Mouse (Mus musculus) heart, adult 2 months (tissue): Measurements from ENCODE around the gene Cela3a. TPM values are rescaled to one million over a fixed set of nuclear protein-coding genes. Genes with fewer than 3 reads are reported as not detected.

ENCODE experiments used
- DNase-seq, 2 experiments: peaks; one replicate each; pipeline ENCODE4 v3.0.0; 2021
- H3K27ac ChIP-seq: fragments of 200-600 bp; 2 replicates; pipeline ENCODE4 v1.8.1; 2022
- H3K27me3 ChIP-seq: fragments of 200-500 bp; 2 replicates; pipeline ENCODE4 v1.6.1; 2012; ENCODE audit warnings: mild to moderate bottlenecking, low read length, inconsistent platforms, mixed read lengths; ENCODE audit not compliant: control insufficient read depth, insufficient read depth
- H3K36me3 ChIP-seq: fragments of 200-500 bp; 2 replicates; pipeline ENCODE4 v1.6.1; 2012; ENCODE audit warnings: low read length, inconsistent platforms; ENCODE audit not compliant: control insufficient read depth, insufficient read depth
- H3K4me1 ChIP-seq: fragments of 200-500 bp; 2 replicates; pipeline ENCODE4 v1.6.1; 2011; ENCODE audit warnings: low read length; ENCODE audit not compliant: control insufficient read depth, insufficient read depth
- H3K4me3 ChIP-seq: fragments of 200-600 bp; 2 replicates; pipeline ENCODE4 v1.8.1; 2022
- H3K79me2 ChIP-seq: fragments of 200-500 bp; replicated peaks from 2 replicates; pipeline ENCODE4 v1.6.1; 2012; ENCODE audit warnings: mild to moderate bottlenecking, inconsistent platforms, low read length, moderate library complexity, mixed read lengths; ENCODE audit not compliant: control insufficient read depth, insufficient read depth
- H3K9ac ChIP-seq: fragments of 200-500 bp; 2 replicates; pipeline ENCODE4 v1.6.1; 2012; ENCODE audit warnings: low read depth, mild to moderate bottlenecking, control low read depth, inconsistent platforms, low read length, mixed read lengths
- CTCF ChIP-seq: fragments of 200-600 bp; IDR thresholded peaks from 2 replicates; pipeline ENCODE4 v1.8.1; 2022; ENCODE audit warnings: antibody characterized with exemption, mild to moderate bottlenecking, moderate library complexity
- EP300 ChIP-seq: fragments of 200-500 bp; IDR thresholded peaks from 2 replicates; pipeline ENCODE4 v1.6.1; 2011; ENCODE audit warnings: low read depth, low read length, control low read depth; ENCODE audit not compliant: insufficient read depth
- POLR2A ChIP-seq: fragments of 200-500 bp; IDR thresholded peaks from 2 replicates; pipeline ENCODE4 v1.6.1; 2011; ENCODE audit warnings: mild to moderate bottlenecking, low read depth, low read length, control low read depth; ENCODE audit not compliant: insufficient read depth
- WGBS: fragments of 180-500 bp; shearing (Covaris S2); methylation state at CpG from one replicate; pipeline ENCODE4 v1.1.7; 2018; 5-methylcytosine and 5-hydroxymethylcytosine counted together
- intact Hi-C: fragments of 180-260 bp; cut with DNase I; formaldehyde crosslinking; loops from one replicate; pipeline ENCODE4 v1.15.1; 2025
- polyA plus RNA-seq: library from polyadenylated mRNA; depleted of rRNA; stranded (reverse); fragments of >200 nt; gene quantifications from 2 replicates; pipeline ENCODE4 v1.2.3, GENCODE M21; 2012
- total RNA-seq, 2 experiments: library from RNA; stranded (reverse); gene quantifications; 2 replicates each; pipeline ENCODE4 v1.2.3; 2021

Gene Cela3a
- total and polyA plus RNA-seq, 3 experiments: not detected

DNA sequence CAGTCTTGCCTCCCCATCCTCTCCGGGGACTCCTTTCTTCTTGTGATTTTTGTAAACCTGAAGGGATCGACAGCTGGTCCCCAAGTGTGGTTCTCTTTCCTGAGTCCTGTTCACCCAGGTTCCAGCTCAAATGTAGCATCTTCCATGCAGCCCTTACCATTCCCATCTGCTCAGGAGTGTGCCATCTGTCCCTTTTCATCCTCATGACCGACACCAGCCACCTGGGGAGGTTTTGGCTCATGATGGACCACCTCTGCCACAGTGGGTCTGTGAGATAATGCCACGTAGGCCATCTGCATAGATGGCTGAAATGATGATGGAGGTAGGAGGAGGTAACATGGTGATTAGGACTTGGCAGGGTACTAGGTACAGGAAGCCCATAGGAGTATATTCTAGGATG, 19.4 kb downstream of the Cela3a start:
- 89% methylated on average over 4 of the region's 4 CpGs for WGBS
- no peaks in the 10 kb centered on the region for H3K27me3 ChIP-seq
- TF ChIP-seq CTCF (no peak), POLR2A (no peak), EP300 (no peak)
- H3K4me1 ChIP-seq: peaks cover 6% of the 10 kb centered on the region
- no peaks in the 10 kb centered on the region for H3K79me2 ChIP-seq
- intact Hi-C loops: loop anchor here (5.0 to 10.0 kb wide), 3 partner anchors 78 to 315 kb away; no protein-coding TSS in a partner anchor
- no peaks in the 10 kb centered on the region for H3K36me3 ChIP-seq
- H3K9ac ChIP-seq: no peak overlapping the region
- no peak for DNase-seq
- no peak overlapping the region for H3K4me3 ChIP-seq
- no peak overlapping the region for H3K27ac ChIP-seq

DNA sequence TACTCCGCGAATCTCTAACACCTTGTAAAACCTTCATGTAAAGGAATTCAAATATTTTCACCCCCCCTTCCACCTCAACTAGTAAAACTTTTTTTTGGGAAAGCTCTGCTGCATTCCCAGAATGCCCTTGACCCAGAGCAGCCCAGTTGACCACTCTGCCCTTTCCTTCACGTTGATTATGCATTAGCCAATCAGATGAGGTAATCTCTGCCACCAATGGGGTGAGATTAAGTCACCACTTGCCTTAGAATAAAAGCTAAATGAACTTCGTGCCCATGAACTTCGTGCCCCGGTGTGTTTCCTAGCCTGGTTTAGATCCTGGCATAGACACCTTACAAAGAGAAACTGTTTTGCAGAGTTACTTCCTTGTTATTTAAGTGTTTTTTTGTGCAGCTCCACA, 20.6 kb downstream of the Cela3a start:
- intact Hi-C loops: no loop called here
- no peaks in the 10 kb centered on the region for H3K36me3 ChIP-seq
- peak overlapping the region; percentile 73 for H3K4me3 ChIP-seq
- no peaks in the 10 kb centered on the region for H3K79me2 ChIP-seq
- no peak for DNase-seq
- peaks cover 5% of the 10 kb centered on the region for H3K4me1 ChIP-seq
- 24% methylated on average over 6 of the region's 6 CpGs for WGBS
- no peaks in the 10 kb centered on the region for H3K27me3 ChIP-seq
- peak overlapping the region; percentile 96 for H3K27ac ChIP-seq
- TF ChIP-seq POLR2A (no peak), EP300 (no peak), CTCF (no peak)
- peak overlapping the region; percentile 37; the same call in 1 of the 2 replicates for H3K9ac ChIP-seq

DNA sequence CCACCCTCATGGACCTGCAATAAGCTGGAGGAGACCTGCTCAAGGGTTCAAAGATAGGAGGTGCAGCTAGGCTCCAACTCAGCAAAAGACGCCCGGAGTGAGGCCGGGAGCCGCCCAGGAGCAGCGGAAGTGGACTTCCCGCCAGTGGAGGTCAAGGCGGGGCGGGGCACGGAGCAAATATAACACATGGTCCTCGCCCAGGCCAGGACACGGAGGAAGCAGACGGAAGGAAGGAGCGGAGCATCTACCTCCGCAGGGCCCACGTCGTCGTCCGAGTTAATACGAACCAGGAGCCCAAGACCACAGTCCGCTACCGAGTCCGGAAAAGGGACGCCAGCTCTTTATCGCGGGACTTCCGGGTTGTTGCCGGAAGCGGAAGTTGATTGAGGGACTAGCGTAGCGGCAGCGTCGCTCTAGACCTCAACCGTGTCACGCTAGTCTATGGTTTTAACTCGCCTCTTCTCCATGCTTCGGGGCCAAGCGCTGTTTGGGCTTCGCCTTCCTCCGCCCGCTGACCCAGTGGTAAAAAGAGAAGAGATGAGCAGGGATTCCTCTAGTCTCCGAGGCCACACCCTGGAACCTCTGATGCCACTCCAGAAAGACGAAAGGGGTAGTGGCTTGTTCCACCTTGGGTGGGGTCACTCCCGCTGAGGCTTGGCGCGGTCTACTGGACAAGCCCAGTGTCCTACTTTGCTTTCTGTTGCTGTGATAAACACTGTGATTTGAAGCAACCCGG, 21.4 kb downstream of the Cela3a start:
- Histone ChIP-seq H3K4me3 (peak overlapping the region; percentile 73), H3K36me3 (no peaks in the 10 kb centered on the region), H3K27me3 (no peaks in the 10 kb centered on the region), H3K4me1 (peaks cover 5% of the 10 kb centered on the region), H3K27ac (peak overlapping the region; percentile 96), H3K79me2 (no peaks in the 10 kb centered on the region), H3K9ac (peak overlapping the region; percentile 92)
- peak; percentile 91 to 93 for DNase-seq
- TF ChIP-seq POLR2A (peak; percentile 87), EP300 (peak; percentile 85; the same call in 1 of the 2 replicates), CTCF (no peak)
- under 1% methylated on average over 46 of the region's 46 CpGs for WGBS
- intact Hi-C loops: no loop called here

DNA sequence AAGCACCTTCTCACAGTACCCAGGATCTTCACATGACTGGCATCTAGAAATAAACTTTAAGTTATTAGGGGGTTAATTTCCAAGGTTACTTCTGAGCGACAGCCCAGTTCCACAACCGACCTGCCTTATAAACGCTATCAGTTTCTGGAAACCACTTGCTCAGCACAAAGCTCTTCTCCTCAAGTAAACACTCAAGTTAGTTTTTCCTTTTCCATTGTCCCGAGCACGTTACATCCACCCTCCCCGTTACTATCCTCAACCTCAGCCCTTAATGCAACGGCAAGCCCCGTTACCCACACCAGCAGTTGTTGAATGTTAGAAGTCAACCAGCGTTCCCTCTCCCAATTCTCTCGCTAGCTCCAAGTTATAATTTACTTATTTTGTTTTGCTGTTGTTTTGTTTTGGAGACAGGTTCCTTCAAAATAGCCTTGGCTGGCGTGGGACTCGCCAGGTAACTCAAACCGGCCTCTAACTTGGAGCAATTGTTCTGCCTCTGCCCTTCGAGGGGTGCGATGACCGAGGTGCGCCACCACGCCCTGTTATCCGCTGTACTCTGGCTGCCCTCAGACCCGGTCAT, 22.0 kb downstream of the Cela3a start:
- intact Hi-C loops: no loop called here
- no peak for DNase-seq
- Histone ChIP-seq H3K9ac (peak overlapping the region; percentile 92), H3K79me2 (no peaks in the 10 kb centered on the region), H3K4me1 (peaks cover 5% of the 10 kb centered on the region), H3K4me3 (peak overlapping the region; percentile 73), H3K36me3 (no peaks in the 10 kb centered on the region), H3K27ac (peak overlapping the region; percentile 96), H3K27me3 (no peaks in the 10 kb centered on the region)
- TF ChIP-seq POLR2A: no peak
- TF ChIP-seq CTCF: no peak
- WGBS: under 1% methylated on average over 20 of the region's 20 CpGs

DNA sequence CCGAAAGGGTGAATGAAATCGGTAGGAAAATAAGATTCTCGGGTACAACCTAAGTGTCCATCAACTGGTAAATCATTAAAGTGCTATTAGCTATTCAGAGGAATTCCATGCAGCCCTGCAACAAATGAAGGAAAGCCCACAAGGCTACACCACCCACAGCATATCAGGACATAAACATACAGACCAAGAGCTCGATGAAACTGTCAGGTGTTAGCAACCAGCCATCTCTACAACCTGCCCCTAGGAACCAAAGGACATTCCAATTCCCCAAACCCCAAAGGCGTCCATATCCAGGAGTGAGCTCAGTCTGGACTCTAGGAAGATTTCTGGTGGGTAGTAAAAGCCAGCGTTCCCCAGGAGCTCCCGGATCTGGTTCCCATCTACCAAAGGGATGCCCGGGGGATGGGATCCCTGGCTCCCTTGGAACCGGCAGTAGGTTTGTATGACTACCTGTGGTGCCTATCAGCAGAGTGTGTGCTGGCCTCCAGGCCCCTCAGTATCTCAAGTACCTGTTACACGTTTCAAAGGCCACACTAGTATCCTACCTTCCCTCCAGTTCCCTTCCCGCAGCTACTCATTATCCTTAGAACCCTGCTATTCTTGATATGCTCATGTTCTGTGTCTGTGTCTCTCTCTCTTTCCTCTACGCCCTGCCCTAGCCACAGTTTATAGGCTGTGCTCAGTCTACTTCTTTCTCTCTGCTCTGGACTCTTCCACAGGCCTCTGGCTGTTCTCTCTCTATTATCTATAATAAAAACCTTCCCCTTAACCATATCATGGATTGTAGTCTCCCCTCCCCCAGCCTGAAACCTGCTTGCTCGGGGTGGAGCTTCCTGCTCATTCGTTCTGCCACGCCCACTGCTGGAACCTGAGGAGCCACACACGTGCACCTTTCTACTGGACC, 28.6 kb downstream of the Cela3a start:
- no peak for TF ChIP-seq EP300
- TF ChIP-seq POLR2A: no peak
- TF ChIP-seq CTCF: no peak
- Histone ChIP-seq H3K27me3 (no peaks in the 10 kb centered on the region), H3K36me3 (no peaks in the 10 kb centered on the region), H3K27ac (no peak overlapping the region), H3K9ac (no peak overlapping the region), H3K79me2 (no peaks in the 10 kb centered on the region), H3K4me1 (no peaks in the 10 kb centered on the region; the same call in 1 of the 2 replicates), H3K4me3 (no peak overlapping the region)
- DNase-seq: no peak
- intact Hi-C loops: no loop called here
- WGBS: 45% methylated on average over 16 of the region's 16 CpGs
